Mouse (Mus musculus): ENCODE results near the gene Map7d1.

- TF ChIP-seq TAL1 (IDR thresholded peaks at IDR 0.05; ENCODE audit: low read length) = no peak
- no peak for TF ChIP-seq GATA1 (IDR thresholded peaks at IDR 0.05; ENCODE audit: low read length)
Measured at GRCm38 (mm10) chr4:126220045-126220444, 36.1 kb downstream of the Map7d1 start.

Measured in erythroblast, embryonic 14.5 days (primary cell).